Mouse (Mus musculus): ENCODE results near the gene Apol10a. TPM values are rescaled to one million over a fixed set of nuclear protein-coding genes. Genes with fewer than 3 reads are reported as not detected.
"Not testable (repeated sequence)": the region's sequence is repeated elsewhere in the genome, so short reads cannot be mapped to it uniquely, and the experiment has no call there.

Gene Apol10a
- polyA plus RNA-seq (2014; fragmentation: Nextera tagmentation; extraction: Ambion mirVana), result not detected in 2 replicates

DNA sequence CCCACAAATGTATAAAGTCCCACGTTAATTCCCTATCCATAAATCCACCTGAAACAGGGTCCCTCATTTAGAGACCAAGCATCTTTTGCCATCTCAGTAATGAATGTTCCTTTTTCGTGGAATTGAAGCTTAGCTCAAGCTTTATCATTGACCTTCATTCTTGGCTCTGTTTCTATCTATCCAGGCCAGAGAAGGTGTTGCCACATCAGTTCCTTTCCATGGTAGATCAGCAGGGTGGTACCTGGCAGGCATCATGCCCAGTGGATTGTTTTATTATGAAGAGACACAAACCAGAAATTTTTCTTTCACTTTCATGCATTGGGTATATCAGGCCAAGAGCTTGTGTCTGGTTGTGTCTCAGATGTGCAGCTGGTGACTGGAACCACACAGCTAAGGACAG is at the start of gene Apol10a:
Gene Apol10a, plus strand, starts transcription at position 355 of the 400 bp plus-strand sequence.
- ATAC-seq (ENCODE audit: insufficient number of reproducible peaks, insufficient read depth, low FRiP score, low read depth); H3K4me3 ChIP-seq (ENCODE audit: low read depth, low read length); H3K4me1 ChIP-seq (ENCODE audit: control insufficient read depth, insufficient read depth, low read length); H3K9ac ChIP-seq (replicated peaks; ENCODE audit: low read depth, low read length); H3K4me2 ChIP-seq (replicated peaks; ENCODE audit: low read depth, low read length); H3K36me3 ChIP-seq (ENCODE audit: control insufficient read depth, insufficient read depth, low read length); H3K27ac ChIP-seq (ENCODE audit: low read length); H3K27me3 ChIP-seq (ENCODE audit: control insufficient read depth, insufficient read depth, low read length); H3K9me3 ChIP-seq (ENCODE audit: control insufficient read depth, low read depth, low read length): not testable (repeated sequence)
- WGBS, result 89% methylated on average over 2 of the region's 2 CpGs

DNA sequence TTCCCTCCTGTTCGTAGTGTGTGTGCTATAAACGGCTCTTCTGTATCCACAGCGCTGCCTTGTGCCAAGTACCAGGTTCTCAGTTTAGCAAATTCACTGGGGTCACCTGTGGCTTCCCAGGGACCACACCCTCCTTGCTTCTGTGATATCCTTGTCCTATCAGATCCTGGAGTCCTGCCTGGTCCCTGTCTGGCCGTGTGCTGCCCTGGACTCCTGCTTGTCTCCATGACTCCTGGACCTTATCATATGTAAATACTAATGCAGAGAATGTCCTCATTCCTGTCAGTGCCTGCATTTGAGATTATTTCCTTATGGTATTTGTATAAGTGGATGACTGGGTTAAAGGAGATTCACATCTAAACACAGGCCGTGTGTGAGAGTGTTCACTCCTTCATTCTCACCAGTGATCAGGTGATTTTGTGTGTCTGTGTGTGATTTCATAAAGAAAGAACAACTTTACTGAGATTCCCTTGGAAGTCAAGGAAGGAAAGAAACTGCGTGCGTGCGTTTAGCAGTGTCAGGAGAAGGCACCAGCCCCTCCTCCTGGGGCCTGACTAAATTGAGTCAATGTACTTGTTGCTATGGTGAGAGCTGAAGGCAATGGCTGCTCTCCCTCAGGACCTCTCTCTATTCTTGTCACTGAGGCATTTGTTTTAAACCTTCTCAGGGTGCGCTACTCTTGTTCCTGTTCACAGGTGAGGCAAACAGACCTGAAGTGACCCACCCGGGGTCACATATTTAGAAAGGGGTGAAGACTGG is 48.0 kb upstream of the Apol10a start:
- H3K27me3 ChIP-seq (ENCODE audit: control insufficient read depth, insufficient read depth, low read length); H3K27ac ChIP-seq (ENCODE audit: low read length); H3K9me3 ChIP-seq (ENCODE audit: control insufficient read depth, low read depth, low read length); H3K9ac ChIP-seq (replicated peaks; ENCODE audit: low read depth, low read length); H3K4me2 ChIP-seq (replicated peaks; ENCODE audit: low read depth, low read length); ATAC-seq (ENCODE audit: insufficient number of reproducible peaks, insufficient read depth, low FRiP score, low read depth); H3K36me3 ChIP-seq (ENCODE audit: control insufficient read depth, insufficient read depth, low read length); H3K4me3 ChIP-seq (ENCODE audit: low read depth, low read length); H3K4me1 ChIP-seq (ENCODE audit: control insufficient read depth, insufficient read depth, low read length): not testable (repeated sequence)
- 45% methylated on average over 8 of the region's 10 CpGs for WGBS

DNA sequence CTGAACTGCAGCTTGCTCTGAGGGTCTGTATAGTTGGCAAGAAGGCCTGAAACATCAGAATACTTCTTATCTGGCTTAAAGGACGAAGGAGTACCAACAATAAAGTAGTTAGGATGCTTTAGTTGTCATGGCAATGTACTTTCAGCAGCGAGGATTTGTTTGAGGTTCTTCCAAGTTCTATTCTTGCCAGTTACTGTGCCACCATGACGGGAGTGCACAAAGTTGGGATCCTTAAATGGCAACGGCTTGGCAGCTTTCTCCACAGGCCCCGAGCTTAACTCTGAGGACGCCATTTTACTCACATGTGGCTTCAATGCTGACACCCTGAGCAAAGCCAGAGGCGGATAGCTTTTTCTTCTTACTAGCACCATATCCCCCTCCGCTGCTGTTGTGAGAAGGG is 32.1 kb upstream of the Apol10a start:
- H3K9ac ChIP-seq (replicated peaks; ENCODE audit: low read depth, low read length); H3K9me3 ChIP-seq (ENCODE audit: control insufficient read depth, low read depth, low read length); H3K4me3 ChIP-seq (ENCODE audit: low read depth, low read length); H3K4me2 ChIP-seq (replicated peaks; ENCODE audit: low read depth, low read length); H3K4me1 ChIP-seq (ENCODE audit: control insufficient read depth, insufficient read depth, low read length); H3K27ac ChIP-seq (ENCODE audit: low read length); H3K36me3 ChIP-seq (ENCODE audit: control insufficient read depth, insufficient read depth, low read length); H3K27me3 ChIP-seq (ENCODE audit: control insufficient read depth, insufficient read depth, low read length); ATAC-seq (ENCODE audit: insufficient number of reproducible peaks, insufficient read depth, low FRiP score, low read depth): not testable (repeated sequence)
- 85% methylated on average over 8 of the region's 8 CpGs for WGBS

DNA sequence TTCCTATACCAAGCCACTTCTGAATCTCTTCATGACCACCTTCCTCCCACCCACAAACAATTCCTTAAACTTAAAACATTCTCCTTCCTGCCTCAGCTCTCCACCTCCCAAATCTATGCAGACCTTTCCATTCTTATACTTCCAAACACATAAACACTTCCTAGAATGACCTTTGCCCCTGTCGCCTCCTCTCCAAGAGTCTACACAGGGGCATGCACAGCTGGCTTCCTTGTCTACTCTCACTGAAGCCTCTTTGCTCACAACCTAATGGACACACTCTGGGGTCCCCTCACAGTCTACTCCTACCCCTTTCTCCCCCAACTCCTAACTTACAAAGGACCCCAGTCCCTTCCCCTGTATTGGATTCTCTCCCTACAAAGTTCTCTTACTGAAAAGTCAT is 31.2 kb upstream of the Apol10a start:
- not testable (repeated sequence) for H3K27ac ChIP-seq (ENCODE audit: low read length); H3K4me3 ChIP-seq (ENCODE audit: low read depth, low read length); H3K4me1 ChIP-seq (ENCODE audit: control insufficient read depth, insufficient read depth, low read length); H3K9ac ChIP-seq (replicated peaks; ENCODE audit: low read depth, low read length); ATAC-seq (ENCODE audit: insufficient number of reproducible peaks, insufficient read depth, low FRiP score, low read depth); H3K9me3 ChIP-seq (ENCODE audit: control insufficient read depth, low read depth, low read length); H3K27me3 ChIP-seq (ENCODE audit: control insufficient read depth, insufficient read depth, low read length); H3K4me2 ChIP-seq (replicated peaks; ENCODE audit: low read depth, low read length); H3K36me3 ChIP-seq (ENCODE audit: control insufficient read depth, insufficient read depth, low read length)
- WGBS, result 58% methylated on average over 1 of the region's 1 CpGs

DNA sequence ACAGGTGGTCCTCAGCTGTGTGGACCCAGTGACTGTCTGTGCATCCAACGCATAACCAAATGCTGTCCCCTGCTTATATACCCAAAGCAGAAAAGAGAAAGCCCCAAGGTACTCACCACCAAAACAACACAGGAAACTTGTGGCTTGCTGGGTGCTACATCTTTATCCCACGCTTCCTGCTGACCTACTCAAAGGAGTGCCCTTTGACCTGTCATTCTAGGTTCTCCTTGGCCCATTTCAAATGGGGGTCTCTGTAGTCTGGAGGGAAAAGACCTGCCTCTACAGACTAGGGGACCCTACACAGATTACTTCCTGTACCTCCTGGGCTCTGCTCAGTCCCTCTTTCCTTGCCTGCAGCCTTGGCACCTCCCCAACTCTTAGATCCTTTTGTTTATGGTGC is 29.5 kb upstream of the Apol10a start, which contains the start of gene Apol7b:
Gene Apol7b, minus strand, starts transcription at position 101 of the 400 bp plus-strand sequence.
- H3K4me3 ChIP-seq (ENCODE audit: low read depth, low read length); ATAC-seq (ENCODE audit: insufficient number of reproducible peaks, insufficient read depth, low FRiP score, low read depth); H3K36me3 ChIP-seq (ENCODE audit: control insufficient read depth, insufficient read depth, low read length); H3K9ac ChIP-seq (replicated peaks; ENCODE audit: low read depth, low read length); H3K4me1 ChIP-seq (ENCODE audit: control insufficient read depth, insufficient read depth, low read length); H3K27ac ChIP-seq (ENCODE audit: low read length); H3K9me3 ChIP-seq (ENCODE audit: control insufficient read depth, low read depth, low read length); H3K4me2 ChIP-seq (replicated peaks; ENCODE audit: low read depth, low read length); H3K27me3 ChIP-seq (ENCODE audit: control insufficient read depth, insufficient read depth, low read length): not testable (repeated sequence)
- WGBS, result 91% methylated on average over 2 of the region's 2 CpGs

DNA sequence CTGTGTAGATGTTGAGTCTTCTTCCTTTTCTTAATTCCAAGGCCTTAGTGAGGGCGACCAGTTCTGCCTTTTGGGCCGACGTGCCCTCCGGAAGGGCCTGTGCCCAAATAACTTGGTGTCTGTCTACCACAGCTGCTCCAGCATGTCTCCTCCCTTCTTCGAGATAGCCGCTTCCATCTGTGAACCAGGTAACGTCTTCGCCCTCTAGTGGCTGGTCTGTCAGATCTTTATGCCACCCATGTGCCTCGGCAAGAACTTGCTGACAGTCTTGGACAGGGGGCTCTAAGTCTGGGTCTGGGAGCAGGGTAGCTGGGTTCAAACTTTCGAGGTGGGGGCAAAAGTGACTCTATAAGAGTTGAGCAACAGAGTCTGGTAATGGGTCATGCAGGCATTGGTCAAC is 26.9 kb upstream of the Apol10a start:
- H3K36me3 ChIP-seq (ENCODE audit: control insufficient read depth, insufficient read depth, low read length); H3K27ac ChIP-seq (ENCODE audit: low read length); H3K9me3 ChIP-seq (ENCODE audit: control insufficient read depth, low read depth, low read length): not testable (repeated sequence)

DNA sequence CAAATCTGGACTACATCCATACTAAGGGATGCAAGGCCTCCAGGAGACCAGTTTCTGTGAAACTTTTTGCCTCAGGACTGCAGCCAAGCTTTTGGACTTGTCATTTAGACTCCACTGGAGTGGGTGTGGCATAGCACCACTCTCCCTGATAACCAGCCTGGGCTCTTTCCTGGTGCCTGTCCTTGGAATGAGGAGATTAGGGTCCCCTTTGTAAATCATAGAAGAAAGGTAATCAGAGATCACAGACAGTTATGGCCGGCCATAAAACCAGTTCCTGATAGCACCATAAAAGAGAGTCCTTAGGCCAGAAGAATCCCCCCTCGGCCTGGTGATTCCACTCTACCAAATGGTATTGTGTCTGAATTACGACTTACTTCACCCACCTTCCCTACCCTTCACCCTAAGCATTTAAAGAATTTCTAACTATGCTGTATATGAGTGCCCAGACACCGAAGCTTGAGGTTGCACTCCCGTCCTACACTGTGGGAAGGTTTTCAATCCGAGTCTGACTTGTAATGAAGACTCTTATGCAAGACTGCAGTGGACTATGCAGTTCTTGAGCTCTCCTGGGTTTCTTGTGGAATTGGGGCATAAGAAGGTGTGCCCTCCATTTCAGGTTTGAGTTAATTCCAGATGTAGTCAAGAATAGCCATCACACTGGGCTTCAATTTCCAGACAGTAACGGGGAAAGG is 2.0 kb upstream of the Apol10a start:
- not testable (repeated sequence) for H3K9me3 ChIP-seq (ENCODE audit: control insufficient read depth, low read depth, low read length); H3K27ac ChIP-seq (ENCODE audit: low read length); ATAC-seq (ENCODE audit: insufficient number of reproducible peaks, insufficient read depth, low FRiP score, low read depth); H3K9ac ChIP-seq (replicated peaks; ENCODE audit: low read depth, low read length); H3K36me3 ChIP-seq (ENCODE audit: control insufficient read depth, insufficient read depth, low read length); H3K4me3 ChIP-seq (ENCODE audit: low read depth, low read length); H3K4me2 ChIP-seq (replicated peaks; ENCODE audit: low read depth, low read length); H3K4me1 ChIP-seq (ENCODE audit: control insufficient read depth, insufficient read depth, low read length); H3K27me3 ChIP-seq (ENCODE audit: control insufficient read depth, insufficient read depth, low read length)
- WGBS, result 74% methylated on average over 6 of the region's 7 CpGs

More for the DNA sequence above, 26.9 kb upstream of the Apol10a start:
- not testable (repeated sequence) for H3K4me3 ChIP-seq (ENCODE audit: low read depth, low read length); ATAC-seq (ENCODE audit: insufficient number of reproducible peaks, insufficient read depth, low FRiP score, low read depth); H3K4me2 ChIP-seq (replicated peaks; ENCODE audit: low read depth, low read length); H3K27me3 ChIP-seq (ENCODE audit: control insufficient read depth, insufficient read depth, low read length); H3K4me1 ChIP-seq (ENCODE audit: control insufficient read depth, insufficient read depth, low read length); H3K9ac ChIP-seq (replicated peaks; ENCODE audit: low read depth, low read length)
- WGBS, result 47% methylated on average over 10 of the region's 10 CpGs

DNA sequence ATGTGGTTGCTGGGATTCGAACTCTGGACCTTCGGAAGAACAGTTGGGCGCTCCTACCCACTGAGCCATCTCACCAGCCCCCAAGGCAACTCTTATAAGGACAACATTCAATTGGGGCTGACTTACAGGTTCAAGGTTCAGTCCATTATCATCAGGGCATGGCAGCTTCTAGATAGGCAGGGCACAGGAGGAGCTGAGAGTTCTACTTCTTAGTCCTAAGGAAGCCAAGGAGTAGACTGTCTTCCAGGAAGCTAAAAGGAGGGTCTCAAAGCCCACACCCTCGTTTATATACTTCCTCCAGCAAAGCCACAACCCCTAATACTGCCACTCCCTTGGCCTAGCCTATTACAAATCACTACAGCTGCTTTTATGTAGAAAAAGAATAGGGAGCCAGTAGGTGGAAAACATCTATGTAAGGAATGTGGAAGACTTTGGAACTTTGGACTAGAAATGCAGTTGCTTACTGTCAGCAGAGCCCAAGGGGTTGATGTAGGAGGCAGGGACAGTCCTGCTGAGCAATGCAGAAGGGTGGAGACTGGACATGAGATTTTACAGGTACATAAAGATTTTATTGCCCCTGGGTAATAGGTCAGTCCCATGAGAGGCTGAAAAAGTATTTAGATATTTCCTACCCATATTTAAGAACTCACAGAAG is 5.4 kb downstream of the Apol10a start:
- Histone ChIP-seq H3K4me1 (ENCODE audit: control insufficient read depth, insufficient read depth, low read length) (no peaks in the 10 kb centered on the region), H3K27me3 (ENCODE audit: control insufficient read depth, insufficient read depth, low read length) (no peaks in the 10 kb centered on the region), H3K4me3 (ENCODE audit: low read depth, low read length) (no peak overlapping the region), H3K9ac (replicated peaks; ENCODE audit: low read depth, low read length) (no peak overlapping the region), H3K36me3 (ENCODE audit: control insufficient read depth, insufficient read depth, low read length) (no peaks in the 10 kb centered on the region), H3K9me3 (ENCODE audit: control insufficient read depth, low read depth, low read length) (no peaks in the 10 kb centered on the region), H3K4me2 (replicated peaks; ENCODE audit: low read depth, low read length) (no peak overlapping the region), H3K27ac (ENCODE audit: low read length) (no peak overlapping the region)
- 75% methylated on average over 4 of the region's 4 CpGs for WGBS
- no peak for ATAC-seq (ENCODE audit: insufficient number of reproducible peaks, insufficient read depth, low FRiP score, low read depth)
